Comparison of ENCODE assay signal across 14 mouse cellular contexts in the genomic region with DNA sequence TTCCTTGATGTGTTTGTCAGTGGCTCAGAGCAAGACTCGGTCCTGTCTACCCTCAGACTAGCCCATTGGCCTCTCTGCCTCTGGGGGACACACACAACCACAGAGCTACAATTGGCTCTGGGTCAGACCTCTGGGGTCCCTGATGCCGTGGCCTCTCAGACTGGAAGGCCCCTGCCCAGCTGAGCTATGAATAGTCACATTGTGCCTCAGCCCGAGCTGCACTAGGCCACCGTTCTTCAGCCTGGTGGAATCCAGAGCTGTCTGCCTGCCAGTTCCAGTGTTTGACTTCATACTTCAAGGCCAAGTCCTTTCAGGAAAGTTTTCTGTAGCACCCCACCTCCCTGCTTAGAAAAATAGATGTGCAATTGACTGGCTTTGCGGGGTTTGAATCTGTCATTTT.
A peak's percentile ranks its signal among the peaks of the same experiment; 100 is the strongest.
DNase-seq lines count a peak whose midpoint lies in the region; ATAC-seq and TF ChIP-seq lines count a peak whose summit lies in the region.
"Had no signal": no experiment of that assay in that cellular context is flagged by ENCODE, and none has a peak within 500 bp of the region (broad histone marks: within the 10 kb centered on the region; RNA-seq: fewer than 3 reads in every experiment).

No protein-coding gene starts in this region.

- no peak for TF ChIP-seq CTCF in kidney, postnatal 0 days (IDR thresholded peaks at IDR 0.05; ENCODE audit: low read depth)

- 66% methylated on average over 5 of the region's 5 CpGs for WGBS in kidney, postnatal 0 days
- WGBS in kidney, embryonic 14.5 days, result 70% methylated on average over 5 of the region's 5 CpGs
- 44% methylated on average over 5 of the region's 5 CpGs for WGBS in heart, embryonic 12.5 days
- WGBS in lung, embryonic 15.5 days, result 23% methylated on average over 5 of the region's 5 CpGs

- H3K4me2 ChIP-seq in kidney, postnatal 0 days (ENCODE audit: low read length), result no peak overlapping the region
- no peak overlapping the region for H3K4me2 ChIP-seq in kidney, embryonic 14.5 days (replicated peaks; ENCODE audit: low read depth, low read length)
- H3K4me2 ChIP-seq in heart, embryonic 12.5 days, result no peak overlapping the region
- H3K4me2 ChIP-seq in lung, embryonic 15.5 days, result no peak overlapping the region

- ATAC-seq in kidney, postnatal 0 days (replicated peaks; ENCODE audit: low FRiP score, low read depth), result no peak
- no peak for ATAC-seq in kidney, embryonic 14.5 days (ENCODE audit: low FRiP score, low TSS enrichment)
- ATAC-seq in heart, embryonic 12.5 days (ENCODE audit: insufficient number of reproducible peaks, low FRiP score), result no peak
- ATAC-seq in lung, embryonic 15.5 days (ENCODE audit: borderline replicate concordance, extremely low read depth, low FRiP score, low TSS enrichment), result peak; percentile 50; the same call in 1 of the 2 replicates
- ATAC-seq: inflammation-experienced regulatory T-cells, adult 6 months had no signal

- no peaks in the 10 kb centered on the region for H3K27me3 ChIP-seq in kidney, postnatal 0 days (ENCODE audit: insufficient read depth, low read length)
- no peaks in the 10 kb centered on the region for H3K27me3 ChIP-seq in kidney, embryonic 14.5 days (ENCODE audit: control insufficient read depth, insufficient read depth, low read length)
- H3K27me3 ChIP-seq in heart, embryonic 12.5 days (replicated peaks), result no peaks in the 10 kb centered on the region
- H3K27me3 ChIP-seq in lung, embryonic 15.5 days, result no peaks in the 10 kb centered on the region

- no peaks in the 10 kb centered on the region for H3K9me3 ChIP-seq in kidney, postnatal 0 days (replicated peaks; ENCODE audit: low read length)
- no peaks in the 10 kb centered on the region for H3K9me3 ChIP-seq in kidney, embryonic 14.5 days (ENCODE audit: control insufficient read depth, low read length)
- H3K9me3 ChIP-seq in heart, embryonic 12.5 days (replicated peaks), result no peaks in the 10 kb centered on the region
- no peaks in the 10 kb centered on the region for H3K9me3 ChIP-seq in lung, embryonic 15.5 days
- H3K9me3 ChIP-seq: G1E had no signal

- H3K4me1 ChIP-seq in kidney, postnatal 0 days (replicated peaks; ENCODE audit: insufficient read depth, low read length), result peaks cover 15% of the 10 kb centered on the region
- peaks cover 6% of the 10 kb centered on the region; the same call in 1 of the 2 replicates for H3K4me1 ChIP-seq in kidney, embryonic 14.5 days (ENCODE audit: control insufficient read depth, insufficient read depth, low read length)
- H3K4me1 ChIP-seq in heart, embryonic 12.5 days (replicated peaks), result peaks cover 38% of the 10 kb centered on the region
- H3K4me1 ChIP-seq in lung, embryonic 15.5 days, result peaks cover 32% of the 10 kb centered on the region

- H3K36me3 ChIP-seq in kidney, postnatal 0 days (ENCODE audit: insufficient read depth, low read length), result no peaks in the 10 kb centered on the region
- no peaks in the 10 kb centered on the region for H3K36me3 ChIP-seq in kidney, embryonic 14.5 days (ENCODE audit: control insufficient read depth, insufficient read depth, low read length)
- no peaks in the 10 kb centered on the region for H3K36me3 ChIP-seq in heart, embryonic 12.5 days
- no peaks in the 10 kb centered on the region for H3K36me3 ChIP-seq in lung, embryonic 15.5 days
- H3K36me3 ChIP-seq: G1E had no signal

- no peak overlapping the region for H3K4me3 ChIP-seq in kidney, postnatal 0 days (replicated peaks; ENCODE audit: low read depth, low read length)
- H3K4me3 ChIP-seq in kidney, embryonic 14.5 days (ENCODE audit: low read length), result no peak overlapping the region
- no peak overlapping the region for H3K4me3 ChIP-seq in heart, embryonic 12.5 days
- H3K4me3 ChIP-seq in lung, embryonic 15.5 days, result no peak overlapping the region
- H3K4me3 ChIP-seq: erythroblast, embryonic 14.5 days; myocyte had no signal

- H3K27ac ChIP-seq in kidney, postnatal 0 days, result peak overlapping the region; percentile 34; the same call in 1 of the 2 replicates
- H3K27ac ChIP-seq in kidney, embryonic 14.5 days (ENCODE audit: low read depth, low read length), result no peak overlapping the region
- H3K27ac ChIP-seq in heart, embryonic 12.5 days (ENCODE audit: poor library complexity, severe bottlenecking), result peak overlapping the region; percentile 57
- H3K27ac ChIP-seq in lung, embryonic 15.5 days, result peak overlapping the region; percentile 92

- no peak for DNase-seq in kidney, postnatal 0 days (ENCODE audit: low spot score)
- DNase-seq in embryo, embryonic 10.5 days (ENCODE audit: low spot score), result peak; percentile 25
- no peak for DNase-seq in adrenal gland, postnatal 4 days (ENCODE audit: low spot score in 2 of 2)
- DNase-seq in urinary bladder, postnatal 10 days (ENCODE audit: low spot score), result no peak
- DNase-seq in retina, postnatal 1 day, result no peak
- DNase-seq: adrenal gland, adult 8-10 months; spleen, adult 18-20 months had no signal

- H3K9ac ChIP-seq in kidney, postnatal 0 days (ENCODE audit: low read depth, low read length), result no peak overlapping the region
- H3K9ac ChIP-seq in kidney, embryonic 14.5 days (ENCODE audit: low read depth, low read length), result no peak overlapping the region
- H3K9ac ChIP-seq in heart, embryonic 12.5 days, result no peak overlapping the region
- no peak overlapping the region for H3K9ac ChIP-seq in lung, embryonic 15.5 days
